Mouse (Mus musculus): ENCODE data around the gene Plekha8.

GRCm38 (mm10) chr6:54597208-54597607 is 2.3 kb downstream of the Plekha8 start, which contains the start of gene Fkbp14:
- TF ChIP-seq POLR2A (IDR thresholded peaks at IDR 0.05; ENCODE audit: low read depth, low read length) (no peak), CTCF (IDR thresholded peaks at IDR 0.05; ENCODE audit: borderline replicate concordance, insufficient read depth, low read length) (no peak)

Measured in embryonic fibroblast, embryonic 13.5 days (primary cell).